Mouse (Mus musculus): ENCODE measurements around the gene Ccdc158.
A peak's percentile ranks its signal among the peaks of the same experiment; 100 is the strongest.

The Ccdc158 gene

DNA sequence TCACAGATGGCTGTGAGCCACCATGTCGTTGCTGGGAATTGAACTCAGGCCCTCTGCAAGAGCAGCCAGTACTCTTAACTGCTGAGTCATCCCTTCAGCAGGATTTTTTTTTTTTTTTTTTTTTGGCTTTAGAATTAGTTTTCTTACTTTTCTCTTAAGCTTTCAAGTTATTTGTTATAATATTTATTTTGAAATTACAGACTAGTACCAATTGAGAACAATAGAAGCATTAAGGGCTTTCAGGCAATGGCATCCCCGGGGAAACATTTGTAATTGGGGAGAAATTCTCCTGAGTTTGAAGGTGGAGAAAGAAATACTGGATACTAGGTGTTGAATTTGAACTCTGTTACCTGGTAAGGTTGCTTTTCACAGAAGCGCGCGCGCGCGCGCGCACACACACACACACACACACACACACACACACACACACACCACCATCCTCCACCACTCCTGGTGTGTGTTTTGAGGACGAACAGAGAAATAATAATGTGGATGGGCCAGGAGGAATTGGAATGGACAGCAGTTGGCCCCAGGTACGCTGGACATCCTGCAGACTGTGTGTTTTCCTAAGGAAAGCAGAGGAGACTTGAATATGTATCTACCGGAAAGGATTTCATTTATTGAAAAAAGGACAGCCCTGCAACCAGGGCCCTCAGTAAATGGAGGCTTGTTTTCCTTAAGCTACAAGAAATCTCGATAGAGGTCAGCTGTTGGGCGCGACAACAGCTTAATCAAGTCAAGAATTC is 9.8 kb upstream of the Ccdc158 start:
- DNase-seq = no peak

DNA sequence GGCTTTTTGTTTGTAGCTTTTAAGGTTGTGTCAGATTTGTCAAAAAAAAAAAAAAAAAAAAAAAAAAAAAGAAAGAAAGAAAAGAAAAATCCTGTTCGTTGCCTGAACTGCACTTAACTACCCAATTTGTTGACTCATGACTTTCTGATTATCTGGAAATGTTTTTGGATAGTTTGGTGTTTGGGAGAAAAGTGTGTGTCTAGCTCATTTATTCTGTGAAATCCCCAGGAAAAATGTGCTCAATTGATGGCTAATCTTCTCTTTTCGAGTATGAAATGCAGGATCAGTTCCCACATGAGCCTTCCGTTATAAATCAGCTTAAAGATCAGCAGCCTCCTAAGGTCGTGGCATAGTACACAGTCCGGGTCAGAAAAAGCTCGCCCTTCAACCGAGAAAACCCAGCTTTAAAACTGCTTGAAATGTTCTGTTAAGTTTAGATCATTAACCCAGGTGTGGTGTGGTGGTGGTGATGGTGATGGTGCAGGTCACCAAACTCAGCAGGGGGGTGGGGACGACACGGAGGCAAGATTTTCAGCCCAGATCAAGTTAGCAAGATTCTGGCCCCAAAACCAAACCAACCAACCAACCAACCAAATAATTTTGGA is 8.9 kb upstream of the Ccdc158 start:
- DNase-seq = no peak

DNA sequence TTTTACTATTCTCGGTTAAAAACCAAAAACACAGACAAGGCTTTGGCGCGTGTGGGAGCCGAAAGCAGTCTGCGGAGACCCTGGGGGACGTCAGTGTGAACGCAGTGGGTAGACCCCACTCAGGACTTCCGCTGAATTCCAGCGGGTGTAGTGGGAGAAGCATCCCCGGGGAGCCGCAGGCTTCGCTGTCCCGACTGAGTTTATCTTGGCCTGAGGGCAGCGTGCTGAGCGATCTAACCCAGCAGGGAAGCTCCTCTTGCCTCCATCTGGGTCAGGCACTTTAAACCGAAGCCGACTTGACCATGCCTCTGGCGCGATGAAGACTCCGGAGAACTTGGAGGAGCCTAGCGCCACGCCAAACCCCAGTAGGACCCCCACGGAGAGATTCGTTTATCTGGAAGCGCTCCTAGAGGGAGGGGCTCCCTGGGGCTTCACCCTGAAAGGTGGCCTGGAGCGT is 8.3 kb upstream of the Ccdc158 start, which contains the start of gene Shroom3:
Gene Shroom3, plus strand, starts transcription at position 85 of the 457 bp plus-strand sequence.
- DNase-seq = no peak

DNA sequence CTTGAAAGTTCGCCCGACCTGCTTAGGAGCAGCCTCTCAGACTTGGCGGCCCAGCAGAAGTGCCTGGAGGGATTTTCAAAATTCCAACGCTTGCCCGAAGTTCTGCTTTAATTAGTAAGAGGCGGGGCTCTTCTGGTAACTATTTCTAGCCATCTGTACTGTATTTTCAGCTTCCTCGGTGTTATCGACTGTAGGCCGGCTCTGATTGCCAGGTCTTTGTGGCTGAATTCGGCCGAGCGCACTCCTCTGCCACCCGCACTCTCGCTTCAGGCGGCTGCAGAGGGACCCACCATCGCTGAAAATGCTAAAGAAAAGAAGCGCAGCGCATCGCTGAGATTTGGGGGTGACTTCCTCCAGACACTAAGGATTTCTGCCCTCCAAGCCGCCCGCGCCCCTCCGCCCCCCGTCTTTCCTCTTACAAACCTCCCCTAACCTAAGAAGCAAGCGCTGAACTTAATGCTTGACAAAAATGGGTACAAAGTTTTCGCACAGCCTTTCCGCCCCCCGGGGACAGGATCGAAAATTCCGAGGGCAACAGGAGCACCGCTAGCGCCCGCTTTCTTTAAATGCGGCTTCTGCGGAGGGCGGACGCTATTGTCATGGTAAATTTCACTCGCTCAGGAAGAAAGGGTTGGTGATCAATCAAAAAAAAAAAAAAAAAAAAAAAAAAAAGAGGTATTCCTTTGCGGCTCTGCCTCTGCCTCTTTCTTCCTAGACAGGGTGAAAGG is 7.7 kb upstream of the Ccdc158 start:
- DNase-seq = no peak

DNA sequence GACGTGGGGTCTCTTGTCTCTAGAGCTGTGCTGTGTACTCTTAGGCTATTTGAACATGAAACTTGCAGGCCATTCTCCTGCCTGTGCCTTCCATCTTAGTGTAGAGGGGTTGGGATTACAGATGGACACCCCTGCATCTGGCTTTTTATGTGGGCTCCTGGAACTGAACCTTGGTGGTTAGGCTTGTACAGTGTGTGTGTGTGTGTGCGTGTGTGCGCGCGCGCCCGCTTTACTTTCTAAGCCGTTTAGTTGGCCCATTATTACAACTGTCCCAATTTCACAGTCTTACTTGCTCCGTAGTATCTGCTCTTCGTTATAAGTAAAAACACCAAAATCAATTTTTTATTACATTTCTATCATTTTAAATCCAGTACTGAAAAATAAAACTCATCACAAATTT is 6.8 kb upstream of the Ccdc158 start:
- no peak for DNase-seq

DNA sequence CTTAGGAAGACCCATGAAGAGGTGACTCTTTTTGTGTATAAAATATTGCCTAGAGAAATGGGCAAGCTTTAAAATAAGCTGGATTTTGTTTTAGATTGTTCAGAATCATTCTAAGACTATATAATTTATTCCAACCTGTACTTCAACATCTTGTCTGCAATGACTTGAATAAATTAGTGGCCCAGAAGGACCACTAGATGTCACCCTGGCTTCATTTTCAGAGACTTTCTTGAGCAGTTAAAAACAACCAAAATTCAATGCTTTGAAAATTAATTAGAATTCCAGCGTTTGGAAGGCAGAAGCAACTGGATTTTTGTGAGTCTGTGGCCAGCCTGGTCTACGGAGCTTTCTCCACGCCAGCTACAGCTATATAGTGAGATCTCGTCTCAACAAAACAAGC is 4.4 kb upstream of the Ccdc158 start:
- DNase-seq = no peak

DNA sequence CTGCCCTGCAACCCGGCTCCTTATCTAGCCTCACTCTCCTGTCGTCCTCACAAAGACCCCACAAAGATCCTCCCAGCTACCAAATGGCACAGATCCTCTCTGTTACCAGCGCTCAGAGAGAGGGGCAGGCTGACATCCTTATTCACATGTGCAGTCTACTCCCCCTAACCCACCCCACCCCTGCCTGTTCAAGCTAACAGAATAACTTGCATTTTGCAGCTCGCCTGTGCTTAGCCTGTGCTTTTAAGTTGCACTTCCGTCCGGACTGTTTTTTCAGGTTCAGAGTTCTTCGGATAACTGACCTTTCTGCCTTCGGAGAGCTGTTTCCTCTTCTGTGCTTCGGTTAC is 476 bp upstream of the Ccdc158 start:
- no peak for DNase-seq

DNA sequence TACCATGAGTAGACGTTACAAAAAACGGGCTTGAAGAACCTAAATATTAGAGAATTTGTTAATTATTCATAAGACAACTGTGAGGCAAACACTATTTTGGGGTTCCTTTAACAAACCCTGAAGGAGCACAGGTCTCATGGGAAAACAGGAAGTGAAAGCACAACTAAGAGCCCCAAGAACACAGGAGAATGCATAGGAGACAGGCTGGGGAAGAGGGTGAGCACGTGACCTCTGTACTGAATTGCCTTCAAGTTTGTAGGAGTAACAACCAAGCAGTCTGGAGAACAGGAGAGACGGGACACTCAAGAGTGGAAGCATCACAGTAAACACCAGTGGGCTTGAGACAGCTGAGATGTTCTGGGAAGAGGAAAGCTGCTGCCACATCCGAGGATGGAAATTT is 8.2 kb downstream of the Ccdc158 start:
- no peak for DNase-seq

DNA sequence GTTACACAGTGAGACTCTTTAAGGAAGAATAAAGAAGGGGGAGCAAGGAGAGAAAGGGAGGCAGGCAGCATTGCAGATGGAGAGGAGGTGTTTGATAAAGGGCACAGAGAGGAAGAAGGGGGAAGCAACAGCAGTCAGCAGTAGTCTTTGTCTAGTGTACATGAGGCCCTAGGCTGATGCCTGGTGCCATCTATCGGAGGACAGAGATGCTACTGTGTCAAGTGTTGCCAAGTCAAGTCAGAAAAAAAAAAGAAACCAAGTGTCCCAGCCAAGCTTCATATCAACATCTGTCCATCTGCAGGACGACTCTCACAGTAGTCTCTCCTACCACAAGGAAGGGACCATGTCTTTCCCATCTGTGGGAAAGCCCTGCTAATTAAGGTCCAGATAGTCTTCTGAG is 10.8 kb downstream of the Ccdc158 start:
- no peak for DNase-seq

DNA sequence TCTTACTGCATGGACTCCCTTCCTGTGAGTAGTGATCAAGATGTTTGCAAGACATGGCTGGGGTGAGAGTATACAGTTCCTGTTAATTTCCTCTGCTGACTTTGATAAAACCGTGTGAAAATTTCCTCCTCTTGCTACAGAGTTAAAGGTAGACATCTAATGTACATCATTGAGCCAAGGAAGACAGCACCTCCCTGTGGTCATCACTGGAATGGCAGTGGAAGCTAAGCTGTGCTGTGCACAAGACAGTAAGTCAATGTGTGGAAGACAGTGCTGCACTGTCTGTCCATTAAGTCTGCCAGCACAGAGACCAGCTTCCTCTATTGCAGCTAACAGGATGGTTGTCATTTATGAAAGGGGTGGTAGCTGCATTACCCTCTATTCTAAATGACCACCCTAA is 18.8 kb downstream of the Ccdc158 start:
- DNase-seq = peak; percentile 73

DNA sequence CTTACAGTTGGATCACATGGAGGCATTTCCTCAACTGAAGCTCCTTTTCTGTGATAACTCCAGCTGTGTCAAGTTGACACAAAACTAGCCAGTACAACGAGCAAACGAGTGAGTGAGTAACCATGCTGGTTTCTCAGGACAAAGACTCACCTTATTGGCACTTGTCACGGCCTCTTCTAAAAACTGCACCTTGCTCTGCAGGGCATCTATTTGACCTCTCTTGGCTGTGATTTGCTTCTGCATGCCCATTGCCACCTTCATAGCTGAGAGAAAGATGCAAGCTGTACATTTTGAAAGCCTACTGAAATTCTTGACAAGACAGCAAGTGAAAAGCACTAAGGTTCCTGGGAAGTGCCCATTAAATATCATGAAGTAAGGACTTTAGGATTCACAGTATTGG is 34.2 kb downstream of the Ccdc158 start:
- no peak for DNase-seq

DNA sequence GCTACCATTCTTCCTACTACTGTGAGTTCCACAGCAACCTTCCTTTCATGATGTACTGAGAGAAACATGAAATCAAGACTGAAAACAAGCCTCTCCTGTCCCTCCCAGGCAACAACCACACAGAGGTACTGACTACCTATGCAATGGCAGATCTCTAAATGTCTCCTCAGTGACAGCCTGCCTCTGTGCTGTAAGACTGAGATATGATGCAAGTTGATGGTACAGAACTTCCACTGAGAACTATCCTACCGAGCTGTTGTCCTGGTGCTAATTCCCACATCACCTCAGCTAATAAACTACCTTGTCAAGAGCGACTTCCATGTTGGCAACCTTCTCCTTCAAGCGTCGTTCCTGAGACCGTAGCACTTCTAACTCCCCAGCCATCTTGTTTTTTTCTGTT is 39.2 kb downstream of the Ccdc158 start:
- no peak for DNase-seq

DNA sequence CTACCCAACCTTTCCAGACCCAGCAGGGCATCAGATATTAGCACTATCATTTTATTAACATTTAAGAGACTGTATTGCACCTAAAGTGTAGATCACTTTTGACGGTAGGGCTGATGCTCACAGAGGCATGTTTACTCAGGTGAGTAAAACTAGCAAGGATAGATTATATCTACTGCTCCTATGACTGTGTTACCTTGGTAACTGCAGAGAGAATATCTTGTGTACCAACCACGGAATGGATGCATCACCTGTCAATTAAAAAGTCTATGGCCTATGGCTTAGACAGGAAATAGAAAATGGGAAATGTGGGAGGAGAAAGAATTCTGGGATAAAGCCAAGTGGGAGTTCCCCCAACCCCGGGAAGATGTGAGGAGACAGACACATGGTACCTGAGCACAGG is 40.2 kb downstream of the Ccdc158 start:
- DNase-seq = no peak

DNA sequence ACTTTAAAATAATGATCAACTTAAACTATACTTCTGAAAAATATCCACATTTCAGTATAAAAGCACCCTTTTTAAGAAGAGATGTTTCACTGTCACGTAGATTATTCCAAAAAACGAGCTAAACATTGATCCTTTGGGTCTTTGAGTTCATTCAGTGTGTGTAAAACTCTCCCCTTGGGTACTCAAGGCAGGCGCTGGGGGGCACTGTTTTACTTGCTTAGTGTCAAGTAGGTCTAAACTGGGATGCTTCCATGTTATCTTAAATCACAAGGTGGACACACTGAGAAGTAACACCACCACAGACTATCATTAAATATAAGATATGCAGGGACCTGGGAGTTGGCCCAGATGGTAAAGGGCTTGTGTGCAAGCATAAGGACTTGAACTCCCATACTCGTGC is 41.5 kb downstream of the Ccdc158 start:
- DNase-seq = no peak

DNA sequence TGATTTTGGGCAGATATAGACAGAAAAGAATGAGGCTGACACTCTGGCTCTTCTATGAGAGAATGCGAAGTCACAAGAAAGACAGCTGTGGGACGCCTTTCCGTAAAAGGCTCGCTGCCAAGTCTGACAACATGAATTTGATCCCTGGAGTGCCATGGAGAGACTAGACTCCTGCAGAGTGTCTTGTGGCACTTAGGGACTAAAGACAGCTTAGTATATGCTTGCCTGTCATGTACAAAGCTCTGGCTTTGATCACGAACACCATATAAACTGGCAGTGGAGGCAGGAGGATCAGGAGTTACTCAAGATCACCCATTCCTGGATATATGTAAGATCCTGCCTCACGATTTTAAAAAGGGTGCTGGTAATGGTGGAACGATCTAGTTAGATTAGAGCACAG is 47.2 kb downstream of the Ccdc158 start:
- no peak for DNase-seq

DNA sequence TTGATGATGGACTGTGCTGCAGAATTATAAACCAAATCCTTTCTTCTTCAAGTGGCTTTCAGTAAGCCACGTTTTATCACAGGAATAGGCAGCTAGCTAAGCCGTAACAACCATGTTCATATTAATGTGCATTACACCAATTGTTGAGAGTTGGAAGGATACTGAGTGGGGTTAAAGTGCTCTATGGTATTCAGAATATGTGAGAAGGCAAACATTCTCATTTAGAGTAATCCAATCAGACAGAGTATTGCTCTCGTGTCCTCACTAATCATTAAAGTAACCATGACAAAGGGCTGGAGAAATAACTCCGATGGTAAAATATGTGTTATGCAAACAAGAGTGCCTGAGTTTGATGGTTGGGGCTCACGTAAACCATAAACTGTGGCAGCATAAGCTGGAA is 53.2 kb downstream of the Ccdc158 start:
- no peak for DNase-seq

DNA sequence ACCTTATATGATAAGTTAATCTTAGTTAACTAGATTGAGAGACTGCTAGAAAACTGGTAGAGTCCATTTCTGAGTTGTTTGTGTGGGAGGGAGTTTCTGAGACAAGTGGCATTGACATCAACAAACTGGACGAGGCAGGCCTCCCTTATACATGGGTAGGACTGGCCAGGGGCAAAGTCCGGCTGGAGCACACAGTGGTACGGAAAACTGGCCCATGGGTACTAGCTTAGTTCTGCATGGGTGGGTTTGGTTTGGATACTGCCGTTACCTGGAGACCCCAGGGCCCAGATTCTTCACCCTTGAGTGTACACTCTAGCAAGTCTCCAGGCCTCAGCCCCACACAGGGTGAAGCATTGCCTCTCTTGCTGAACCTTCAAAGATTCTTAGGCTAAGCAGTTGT is 62.3 kb downstream of the Ccdc158 start:
- DNase-seq = no peak

DNA sequence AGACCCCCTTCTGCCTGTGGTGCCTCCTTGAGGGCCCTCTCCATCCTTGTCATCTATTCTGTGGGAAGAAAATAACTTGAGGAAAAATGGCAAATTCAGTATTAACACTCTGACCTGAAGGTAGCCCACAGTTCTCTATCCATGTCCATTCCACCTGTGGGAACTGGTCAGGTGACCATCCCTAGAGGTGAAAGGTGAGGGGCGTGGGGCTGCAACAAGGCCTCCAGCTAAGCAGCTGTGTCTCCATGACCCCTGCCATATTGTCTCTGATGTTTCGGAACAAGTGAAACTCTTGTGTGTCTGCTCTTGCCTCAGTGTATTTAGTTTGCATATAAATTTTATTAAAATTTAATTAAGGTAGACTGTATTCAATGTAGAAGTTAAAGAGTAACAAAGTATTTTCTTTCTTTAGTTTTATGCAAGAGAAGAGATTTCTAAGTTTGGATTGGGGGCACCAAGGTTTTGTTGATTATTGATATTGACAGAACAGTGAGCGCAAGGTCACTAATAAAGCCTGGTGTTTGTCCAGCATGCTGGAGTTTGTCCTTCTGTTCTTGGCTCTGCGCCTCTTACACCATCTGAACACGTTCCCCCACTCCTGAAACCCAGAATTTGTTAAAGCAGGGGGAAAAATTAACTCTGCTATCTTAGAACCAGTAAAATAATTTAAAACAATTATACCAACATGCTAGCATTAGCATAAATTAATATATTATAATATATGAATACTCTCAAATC is 67.4 kb downstream of the Ccdc158 start:
- DNase-seq = no peak

DNA sequence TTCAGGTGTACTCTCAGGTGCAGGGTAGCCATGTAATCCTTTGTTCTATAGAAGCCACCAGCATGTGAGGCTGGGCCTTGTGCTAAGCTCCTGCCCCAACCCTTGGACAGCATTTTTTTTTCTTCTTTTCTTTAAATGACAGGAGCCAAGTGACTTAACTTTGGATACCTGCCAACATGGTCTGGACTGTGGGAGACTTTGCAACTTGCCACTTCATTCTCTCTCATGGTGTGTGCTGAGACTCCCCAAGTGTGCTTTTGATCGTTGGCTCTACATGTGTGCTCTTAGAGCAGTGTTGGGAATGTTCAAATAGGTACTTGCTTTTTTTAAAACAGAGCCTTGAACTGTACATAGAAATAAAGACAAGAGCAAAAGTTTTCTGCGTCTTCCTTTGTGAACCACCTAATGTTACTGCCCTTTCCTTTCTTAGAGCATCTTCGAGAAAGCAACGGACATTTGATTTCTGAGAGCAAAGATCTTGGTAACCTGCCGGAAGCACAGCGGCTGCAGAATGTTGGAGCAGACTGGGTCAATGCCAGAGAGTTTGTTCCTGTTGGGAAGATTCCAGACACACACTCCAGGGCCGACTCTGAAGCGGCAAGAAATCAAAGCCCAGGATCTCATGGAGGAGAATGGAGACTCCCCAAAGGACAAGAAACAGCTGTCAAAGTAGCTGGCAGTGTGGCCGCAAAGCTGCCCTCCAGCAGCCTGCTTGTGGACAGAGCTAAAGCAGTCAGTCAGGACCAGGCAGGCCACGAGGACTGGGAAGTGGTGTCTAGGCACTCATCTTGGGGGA is 70.4 kb downstream of the Ccdc158 start:
- DNase-seq = no peak

DNA sequence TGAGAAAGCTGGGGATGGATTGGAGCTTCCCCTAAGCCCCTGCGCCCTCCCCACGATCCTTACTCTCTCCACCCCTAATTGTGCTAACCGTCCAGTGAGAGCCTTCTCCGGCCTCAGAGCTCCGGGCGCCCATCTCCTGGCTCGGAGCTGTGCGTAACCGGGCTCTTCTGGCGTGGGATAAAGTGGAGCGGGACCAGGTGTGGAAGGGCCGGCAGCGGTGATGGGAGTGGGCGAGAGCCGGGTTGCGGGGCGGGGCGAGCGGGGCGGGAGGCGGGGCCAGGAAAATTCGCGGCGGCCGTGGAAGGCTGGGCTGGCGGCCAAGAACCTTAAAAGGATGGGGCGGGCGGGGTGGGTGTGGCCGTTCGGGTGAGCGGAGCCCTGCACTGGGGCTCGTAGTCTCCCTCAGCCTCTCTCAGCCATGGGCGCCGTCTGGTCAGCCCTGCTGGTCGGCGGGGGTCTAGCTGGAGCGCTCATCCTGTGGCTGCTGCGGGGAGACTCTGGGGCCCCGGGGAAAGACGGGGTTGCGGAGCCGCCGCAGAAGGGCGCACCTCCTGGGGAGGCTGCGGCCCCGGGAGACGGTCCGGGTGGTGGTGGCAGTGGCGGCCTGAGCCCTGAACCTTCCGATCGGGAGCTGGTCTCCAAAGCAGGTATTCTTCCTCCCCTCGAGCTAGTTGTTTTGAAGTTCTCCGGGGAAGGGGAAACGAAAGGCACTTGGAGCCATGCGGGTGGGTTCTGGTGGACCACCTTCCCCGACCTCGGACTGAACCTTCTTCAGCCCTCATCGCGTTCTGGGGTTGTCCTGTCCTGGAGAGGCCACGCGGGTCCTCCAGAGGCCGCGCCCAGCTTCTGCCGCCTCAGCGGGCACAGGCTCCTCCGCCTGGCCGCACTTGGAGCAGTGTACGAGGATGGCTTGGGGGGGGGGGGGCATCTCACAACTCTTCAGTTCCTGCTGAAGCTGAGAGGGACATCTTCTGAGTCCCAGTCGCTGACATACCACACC is 72.1 kb downstream of the Ccdc158 start, which contains the start of gene Stbd1:
Gene Stbd1, plus strand, starts transcription at position 351 of the 1,000 bp plus-strand sequence.
- peak; percentile 50 for DNase-seq

DNA sequence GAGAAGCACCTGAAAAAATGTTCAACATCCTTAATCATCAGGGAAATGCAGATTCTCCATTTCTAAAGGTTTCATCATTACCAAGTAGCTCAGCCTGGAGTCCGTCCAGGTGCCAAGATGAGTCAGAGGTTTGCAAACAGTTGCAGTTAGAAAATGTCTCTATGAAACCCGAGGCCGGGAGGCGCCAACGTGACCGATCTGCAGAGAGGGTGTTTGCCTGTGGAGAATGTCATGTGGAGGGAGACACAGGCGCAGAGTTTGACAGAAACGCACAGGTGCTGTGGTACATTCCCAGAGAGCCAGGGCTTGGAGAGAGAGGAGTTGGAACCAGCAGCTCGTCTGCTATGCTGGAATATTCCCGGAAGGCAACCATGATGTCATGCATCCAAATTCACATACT is 76.0 kb downstream of the Ccdc158 start:
- DNase-seq = no peak
